Comparison of ENCODE assay signal across 8 mouse cellular contexts in genomic region chr14:53776717-53777116, GRCm38 (mm10).
DNase-seq lines count a peak whose midpoint lies in the region.

No protein-coding gene starts in this region.

- DNase-seq in NIH3T3 (ENCODE audit: low read depth), result peak; percentile 34
- peak; percentile 48 to 59 for DNase-seq in cerebellum, postnatal 14 days
- peak; percentile 37 to 41 for DNase-seq in frontal cortex, postnatal 25 days (ENCODE audit: low spot score in 2 of 2)
- DNase-seq in induced T-regulatory cell, adult 2 months (ENCODE audit: low read depth), result peak; percentile 25
- DNase-seq in layer of hippocampus, postnatal 14 days (ENCODE audit: low spot score in 2 of 2), result peak; percentile 43 to 54
- DNase-seq in lung, postnatal 14 days, result peak; percentile 62
- peak; percentile 9 for DNase-seq in ovary, postnatal 36 days (ENCODE audit: low spot score)
- DNase-seq in thymus, postnatal 10 days (ENCODE audit: low spot score in 2 of 2), result peak; percentile 60 to 83

Comparison
In these comparisons a context has a peak if more than half of its experiments do, and no peak if none do; other contexts are left out.
1. Peak in every context shown above with its lines: DNase-seq.
2. DNase-seq: peak in every context shown above with its lines; median percentile 72 in thymus, postnatal 10 days; 62 in lung, postnatal 14 days; 54 in cerebellum, postnatal 14 days; 48 in layer of hippocampus, postnatal 14 days; 39 in frontal cortex, postnatal 25 days; 34 in NIH3T3; 25 in induced T-regulatory cell, adult 2 months; 9 in ovary, postnatal 36 days.